Mouse (Mus musculus) forebrain, embryonic 11.5 days (tissue): ENCODE data around the gene 4931414P19Rik. TPM values are rescaled to one million over a fixed set of nuclear protein-coding genes. Genes with fewer than 3 reads are reported as not detected.
"Not testable (repeated sequence)": the region's sequence is repeated elsewhere in the genome, so short reads cannot be mapped to it uniquely, and the experiment has no call there.

Experiments
- ATAC-seq: fragments of 200-750 bp; cut with Nextera tagmentation; replicated peaks from 2 replicates; pipeline ENCODE4 v1.8.0; 2017; ENCODE audit warnings: moderate TSS enrichment; ENCODE audit not compliant: low FRiP score
- DNase-seq: peaks from one replicate; pipeline ENCODE4 v3.0.0-alpha.2; 2017; ENCODE audit warnings: low spot score
- H3K27ac ChIP-seq: fragments of 300-500 bp; sonication (generic); 2 replicates; pipeline ENCODE4 v1.5.1; 2014; ENCODE audit warnings: low read depth, low read length
- H3K27me3 ChIP-seq: fragments of 300-500 bp; sonication (generic); 2 replicates; pipeline ENCODE4 v1.6.1; 2014; ENCODE audit warnings: mild to moderate bottlenecking, low read length, mixed read lengths; ENCODE audit not compliant: control insufficient read depth, insufficient read depth
- H3K36me3 ChIP-seq: fragments of 300-500 bp; sonication (generic); 2 replicates; pipeline ENCODE4 v1.6.1; 2014; ENCODE audit warnings: mild to moderate bottlenecking, low read length, moderate library complexity, mixed read lengths; ENCODE audit not compliant: control insufficient read depth, insufficient read depth
- H3K4me1 ChIP-seq: fragments of 300-500 bp; sonication (generic); replicated peaks from 2 replicates; pipeline ENCODE4 v1.6.1; 2014; ENCODE audit warnings: low read length, mixed read lengths; ENCODE audit not compliant: control insufficient read depth, insufficient read depth
- H3K4me2 ChIP-seq: fragments of 300-500 bp; sonication (generic); 2 replicates; pipeline ENCODE4 v1.6.1; 2014; ENCODE audit warnings: low read depth, mild to moderate bottlenecking, low read length, moderate library complexity, mixed read lengths; ENCODE audit not compliant: severe bottlenecking
- H3K4me3 ChIP-seq: fragments of 300-500 bp; sonication (generic); 2 replicates; pipeline ENCODE4 v1.5.1; 2014; ENCODE audit warnings: low read depth, low read length
- H3K9ac ChIP-seq: fragments of 300-500 bp; sonication (generic); 2 replicates; pipeline ENCODE4 v1.6.1; 2014; ENCODE audit warnings: low read length
- H3K9me3 ChIP-seq: fragments of 300-500 bp; sonication (generic); 2 replicates; pipeline ENCODE4 v1.6.1; 2016; ENCODE audit warnings: low read length, mixed read lengths; ENCODE audit not compliant: control insufficient read depth
- WGBS: fragments of 180-500 bp; shearing (Covaris S2); extraction: QIAGEN DNeasy Blood & Tissue Kit; methylation state at CpG from one replicate; pipeline ENCODE4 v1.1.7; 2014; 5-methylcytosine and 5-hydroxymethylcytosine counted together
- polyA plus RNA-seq: library from polyadenylated mRNA; unstranded; fragments of >200 nt; fragmentation: Nextera tagmentation; extraction: Ambion mirVana; gene quantifications from 2 replicates; pipeline ENCODE4 v1.2.1, GENCODE M21; 2014

The 4931414P19Rik gene
- polyA plus RNA-seq, 1 experiment from 2014 or later, result 9.6 TPM

- Histone ChIP-seq H3K4me1 (no peaks in the 10 kb centered on the region), H3K36me3 (peaks cover 3% of the 10 kb centered on the region; the same call in 1 of the 2 replicates), H3K4me2 (peak within 1 kb of the TSS; percentile 71), H3K9ac (peak within 1 kb of the TSS; percentile 93), H3K27me3 (no peaks in the 10 kb centered on the region), H3K27ac (no peak within 1 kb of the TSS), H3K9me3 (no peaks in the 10 kb centered on the region), H3K4me3 (peak within 1 kb of the TSS; percentile 83)
- peak; percentile 90 for ATAC-seq
- peak; percentile 91 for DNase-seq
- WGBS, result under 1% methylated on average over 25 of the region's 25 CpGs
These were observed 12.1 kb upstream of the 4931414P19Rik start, which contains the start of gene Psmb5 for GRCm38 (mm10) chr14:54617897-54618365. Psmb5 (minus strand) TSS chr14:54618022.

GRCm38 (mm10) chr14:54617152-54617896 lies 11.5 kb upstream of the 4931414P19Rik start:
- Histone ChIP-seq H3K27me3 (no peaks in the 10 kb centered on the region), H3K9ac (peak overlapping the region; percentile 93), H3K4me1 (no peaks in the 10 kb centered on the region), H3K4me3 (peak overlapping the region; percentile 83), H3K27ac (no peak overlapping the region), H3K9me3 (no peaks in the 10 kb centered on the region), H3K36me3 (peaks cover 3% of the 10 kb centered on the region; the same call in 1 of the 2 replicates), H3K4me2 (peak overlapping the region; percentile 71)
- peak; percentile 67 for DNase-seq
- WGBS, result 2% methylated on average over 38 of the region's 38 CpGs
- ATAC-seq, result peak; percentile 63

GRCm38 (mm10) chr14:54616226-54616825 lies 10.5 kb upstream of the 4931414P19Rik start:
- 94% methylated on average over 16 of the region's 16 CpGs for WGBS
- H3K9me3 ChIP-seq, result no peaks in the 10 kb centered on the region
- no peaks in the 10 kb centered on the region for H3K4me1 ChIP-seq
- H3K9ac ChIP-seq, result no peak overlapping the region
- ATAC-seq (no peak), DNase-seq (no peak)
- H3K36me3 ChIP-seq, result peaks cover 3% of the 10 kb centered on the region; the same call in 1 of the 2 replicates
- H3K27ac ChIP-seq, result no peak overlapping the region
- H3K27me3 ChIP-seq, result no peaks in the 10 kb centered on the region
- no peak overlapping the region for H3K4me2 ChIP-seq
- no peak overlapping the region for H3K4me3 ChIP-seq

- not testable (repeated sequence) for H3K9me3 ChIP-seq, ATAC-seq, H3K27ac ChIP-seq, DNase-seq, H3K27me3 ChIP-seq, H3K9ac ChIP-seq, H3K4me3 ChIP-seq, H3K4me2 ChIP-seq, H3K4me1 ChIP-seq, H3K36me3 ChIP-seq
- 89% methylated on average over 16 of the region's 16 CpGs for WGBS
These were observed 8.3 kb upstream of the 4931414P19Rik start for GRCm38 (mm10) chr14:54614130-54614529.

GRCm38 (mm10) chr14:54610648-54611047 lies 4.9 kb upstream of the 4931414P19Rik start:
- 88% methylated on average over 6 of the region's 6 CpGs for WGBS
- Histone ChIP-seq H3K4me1 (peaks cover 2% of the 10 kb centered on the region; the same call in 1 of the 2 replicates), H3K27me3 (no peaks in the 10 kb centered on the region), H3K4me3 (no peak overlapping the region), H3K9me3 (no peaks in the 10 kb centered on the region), H3K4me2 (no peak overlapping the region), H3K27ac (no peak overlapping the region), H3K9ac (no peak overlapping the region), H3K36me3 (peaks cover 3% of the 10 kb centered on the region; the same call in 1 of the 2 replicates)
- ATAC-seq, result no peak
- DNase-seq, result no peak

GRCm38 (mm10) chr14:54609962-54610361 lies 4.2 kb upstream of the 4931414P19Rik start:
- DNase-seq (no peak), ATAC-seq (no peak)
- Histone ChIP-seq H3K27me3 (no peaks in the 10 kb centered on the region), H3K4me3 (no peak overlapping the region), H3K36me3 (no peaks in the 10 kb centered on the region; the same call in 1 of the 2 replicates), H3K27ac (no peak overlapping the region), H3K4me1 (peaks cover 2% of the 10 kb centered on the region; the same call in 1 of the 2 replicates), H3K9ac (no peak overlapping the region), H3K9me3 (no peaks in the 10 kb centered on the region), H3K4me2 (no peak overlapping the region)
- WGBS, result 84% methylated on average over 4 of the region's 4 CpGs

GRCm38 (mm10) chr14:54609245-54609644 lies 3.5 kb upstream of the 4931414P19Rik start:
- no peaks in the 10 kb centered on the region; the same call in 1 of the 2 replicates for H3K36me3 ChIP-seq
- no peak overlapping the region for H3K9ac ChIP-seq
- ATAC-seq, result no peak
- H3K4me1 ChIP-seq, result peaks cover 2% of the 10 kb centered on the region; the same call in 1 of the 2 replicates
- no peak overlapping the region for H3K4me3 ChIP-seq
- WGBS, result 88% methylated on average over 4 of the region's 4 CpGs
- no peak overlapping the region for H3K4me2 ChIP-seq
- DNase-seq, result no peak
- H3K27ac ChIP-seq, result no peak overlapping the region
- no peaks in the 10 kb centered on the region for H3K27me3 ChIP-seq
- no peaks in the 10 kb centered on the region for H3K9me3 ChIP-seq

- Histone ChIP-seq H3K4me1 (peaks cover 2% of the 10 kb centered on the region; the same call in 1 of the 2 replicates), H3K36me3 (no peaks in the 10 kb centered on the region; the same call in 1 of the 2 replicates), H3K4me2 (no peak overlapping the region), H3K27ac (no peak overlapping the region), H3K9ac (no peak overlapping the region), H3K9me3 (no peaks in the 10 kb centered on the region), H3K4me3 (no peak overlapping the region), H3K27me3 (no peaks in the 10 kb centered on the region)
- 63% methylated on average over 8 of the region's 8 CpGs for WGBS
- no peak for ATAC-seq
- DNase-seq, result peak; percentile 41
These were observed 1.4 kb upstream of the 4931414P19Rik start for GRCm38 (mm10) chr14:54607226-54607625.
